Mouse (Mus musculus) right cerebral cortex, postnatal 14 days (tissue): ENCODE measurements around the gene Itga11.
A peak's percentile ranks its signal among the peaks of the same experiment; 100 is the strongest.
"Not testable (repeated sequence)": the region's sequence is repeated elsewhere in the genome, so short reads cannot be mapped to it uniquely, and the experiment has no call there.

Source experiments
- DNase-seq: peaks from one replicate; pipeline ENCODE4 v3.0.0; 2022

Gene Itga11

GRCm38 (mm10) chr9:62772746-62773145, 95.1 kb downstream of the Itga11 start:
- no peak for DNase-seq

GRCm38 (mm10) chr9:62775464-62775863, 97.8 kb downstream of the Itga11 start:
- no peak for DNase-seq

- no peak for DNase-seq
Observed at GRCm38 (mm10) chr9:62777461-62777860, 99.8 kb downstream of the Itga11 start.

- no peak for DNase-seq
Observed at GRCm38 (mm10) chr9:62778721-62779120, 101.1 kb downstream of the Itga11 start.

GRCm38 (mm10) chr9:62781965-62782364, 104.3 kb downstream of the Itga11 start:
- no peak for DNase-seq

GRCm38 (mm10) chr9:62782976-62783781, 105.6 kb downstream of the Itga11 start:
- peak; percentile 91 for DNase-seq

GRCm38 (mm10) chr9:62784233-62784632, 106.6 kb downstream of the Itga11 start:
- no peak for DNase-seq

- no peak for DNase-seq
Observed at GRCm38 (mm10) chr9:62786721-62787120, 109.1 kb downstream of the Itga11 start.

- DNase-seq: no peak
Observed at GRCm38 (mm10) chr9:62789856-62790255, 112.2 kb downstream of the Itga11 start.

GRCm38 (mm10) chr9:62799218-62799617, 121.6 kb downstream of the Itga11 start:
- DNase-seq: not testable (repeated sequence)

GRCm38 (mm10) chr9:62810095-62810494, 132.5 kb downstream of the Itga11 start:
- DNase-seq: no peak

- peak; percentile 62 for DNase-seq
Observed at GRCm38 (mm10) chr9:62810543-62811515, 133.2 kb downstream of the Itga11 start.

GRCm38 (mm10) chr9:62811516-62812121, 134.0 kb downstream of the Itga11 start, which contains the start of gene Fem1b:
Fem1b (minus strand) TSS chr9:62811934.
- DNase-seq: peak; percentile 82

GRCm38 (mm10) chr9:62812216-62813049, 134.8 kb downstream of the Itga11 start:
- DNase-seq: no peak

- DNase-seq: no peak
Observed at GRCm38 (mm10) chr9:62814751-62815150, 137.1 kb downstream of the Itga11 start.

GRCm38 (mm10) chr9:62816323-62817098, 138.9 kb downstream of the Itga11 start:
- no peak for DNase-seq

GRCm38 (mm10) chr9:62817099-62817571, 139.5 kb downstream of the Itga11 start:
- DNase-seq: peak; percentile 45

- no peak for DNase-seq
Observed at GRCm38 (mm10) chr9:62817828-62818614, 140.4 kb downstream of the Itga11 start.

GRCm38 (mm10) chr9:62819494-62819893, 141.9 kb downstream of the Itga11 start:
- DNase-seq: no peak

- DNase-seq: not testable (repeated sequence)
Observed at GRCm38 (mm10) chr9:62819910-62820309, 142.3 kb downstream of the Itga11 start.
